Mouse (Mus musculus): Measurements from ENCODE around the gene Sde2. TPM values are rescaled to one million over a fixed set of nuclear protein-coding genes. Genes with fewer than 3 reads are reported as not detected.

The Sde2 gene
- total RNA-seq, 2 experiments from 2014 or later: 23.9 to 29.9 TPM

DNA sequence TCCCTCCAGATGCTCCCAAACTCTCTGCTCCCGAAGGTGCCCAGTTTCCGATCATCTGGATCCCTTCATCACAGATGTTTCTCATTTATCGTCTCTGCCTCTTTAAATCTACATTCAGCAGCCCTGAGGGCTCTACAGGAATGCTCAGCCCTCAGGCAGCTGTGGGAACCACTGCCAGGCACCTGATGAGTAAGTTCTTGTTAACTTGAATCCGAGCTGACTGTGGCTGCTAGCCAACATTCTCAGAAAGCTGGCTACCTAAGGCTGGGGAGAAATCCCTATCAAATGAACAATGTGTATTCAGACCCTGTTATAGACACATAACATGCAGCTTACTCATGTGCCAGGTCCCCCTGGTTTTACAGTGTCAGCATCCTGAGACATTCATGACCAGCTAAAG, 62.9 kb downstream of the Sde2 start:
- no peak for ATAC-seq (replicated peaks; ENCODE audit: low FRiP score, poor library complexity, severe bottlenecking)

DNA sequence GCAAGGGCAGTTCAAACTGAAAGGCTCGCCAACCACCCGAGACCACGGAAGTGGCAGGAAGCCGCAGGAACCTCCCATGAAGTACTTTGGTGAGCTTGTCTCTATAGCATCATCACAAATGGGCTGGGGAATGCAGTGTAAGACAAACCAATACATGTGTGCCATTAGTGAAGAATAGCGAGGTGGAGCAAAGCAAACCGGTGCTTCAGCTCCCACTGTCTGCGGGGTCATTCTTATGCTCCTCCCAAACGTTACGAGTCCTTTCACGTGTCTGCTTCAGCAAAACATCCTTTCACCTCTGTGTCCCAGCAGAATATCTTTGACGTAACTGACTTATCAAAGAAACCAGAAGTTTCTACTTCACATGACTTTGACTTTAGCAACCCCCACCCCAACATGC, 65.5 kb downstream of the Sde2 start:
- ATAC-seq (replicated peaks; ENCODE audit: low FRiP score, poor library complexity, severe bottlenecking): no peak

DNA sequence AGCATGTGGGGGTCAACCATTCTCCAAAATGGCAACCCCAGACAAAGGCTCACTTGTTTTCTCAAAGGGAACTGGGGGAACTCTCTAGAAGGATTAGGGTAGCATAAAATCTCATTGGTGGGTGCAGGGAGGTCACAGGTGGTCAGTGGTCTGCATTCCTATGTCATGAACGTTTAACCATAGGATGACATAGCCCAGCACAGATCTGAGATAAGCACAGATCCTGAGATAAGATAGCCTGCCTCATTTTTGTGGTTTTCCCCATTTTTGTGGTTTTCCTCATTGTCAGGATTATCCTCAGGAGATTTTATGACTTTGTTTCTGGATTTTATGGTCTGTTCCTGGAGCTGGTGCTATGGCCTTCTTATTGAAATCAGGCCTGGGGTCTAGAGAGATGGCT, 66.1 kb downstream of the Sde2 start:
- no peak for ATAC-seq (replicated peaks; ENCODE audit: low FRiP score, poor library complexity, severe bottlenecking)

Other genes starting within 250 kb of the Sde2 start
- 84.3 and 95.2 TPM in 2 replicates for gene Lin9, start 210.0 kb upstream of the Sde2 start, total RNA-seq (2015; ENCODE audit: low replicate concordance)
- 62.6 and 87.4 TPM in 2 replicates for gene Lin9, start 210.0 kb upstream of the Sde2 start, total RNA-seq (2017; ENCODE audit: low replicate concordance)
- gene Mixl1, start 154.1 kb upstream of the Sde2 start, total RNA-seq (2015; ENCODE audit: low replicate concordance): not detected in 2 replicates
- gene Mixl1, start 154.1 kb upstream of the Sde2 start, total RNA-seq (2017; ENCODE audit: low replicate concordance): not detected in 2 replicates
- gene Acbd3, start 125.1 kb upstream of the Sde2 start, total RNA-seq (2015; ENCODE audit: low replicate concordance): 14.8 and 18.9 TPM in 2 replicates
- gene Acbd3, start 125.1 kb upstream of the Sde2 start, total RNA-seq (2017; ENCODE audit: low replicate concordance): 22.2 and 26.7 TPM in 2 replicates
- gene H3f3a, start 37.2 kb upstream of the Sde2 start, total RNA-seq (2015; ENCODE audit: low replicate concordance): 2,042 and 2,351 TPM in 2 replicates
- gene H3f3a, start 37.2 kb upstream of the Sde2 start, total RNA-seq (2017; ENCODE audit: low replicate concordance): 2,407 and 2,791 TPM in 2 replicates
- not detected in 2 replicates for gene Lefty2, start 42.0 kb downstream of the Sde2 start, total RNA-seq (2015; ENCODE audit: low replicate concordance)
- gene Lefty2, start 42.0 kb downstream of the Sde2 start, total RNA-seq (2017; ENCODE audit: low replicate concordance): not detected in 2 replicates
- gene Pycr2, start 53.2 kb downstream of the Sde2 start, total RNA-seq (2015; ENCODE audit: low replicate concordance): 21.3 and 42.8 TPM in 2 replicates
- 26.3 and 26.6 TPM in 2 replicates for gene Pycr2, start 53.2 kb downstream of the Sde2 start, total RNA-seq (2017; ENCODE audit: low replicate concordance)
- gene Lefty1, start 83.9 kb downstream of the Sde2 start, total RNA-seq (2015; ENCODE audit: low replicate concordance): 1.1 TPM in 1 of 2 replicates, not detected in the other
- gene Lefty1, start 83.9 kb downstream of the Sde2 start, total RNA-seq (2017; ENCODE audit: low replicate concordance): 4.6 TPM in 1 of 2 replicates, not detected in the other
- gene Tmem63a, start 91.2 kb downstream of the Sde2 start, total RNA-seq (2015; ENCODE audit: low replicate concordance): 23.4 and 24.7 TPM in 2 replicates
- gene Tmem63a, start 91.2 kb downstream of the Sde2 start, total RNA-seq (2017; ENCODE audit: low replicate concordance): 18.1 and 20.2 TPM in 2 replicates
- gene Ephx1, start 169.8 kb downstream of the Sde2 start, total RNA-seq (2015; ENCODE audit: low replicate concordance): 7.5 and 9.4 TPM in 2 replicates
- 2.7 and 3.9 TPM in 2 replicates for gene Ephx1, start 169.8 kb downstream of the Sde2 start, total RNA-seq (2017; ENCODE audit: low replicate concordance)
- gene 9130409I23Rik, start 200.1 kb downstream of the Sde2 start, total RNA-seq (2015; ENCODE audit: low replicate concordance): not detected in 2 replicates
- not detected in 2 replicates for gene 9130409I23Rik, start 200.1 kb downstream of the Sde2 start, total RNA-seq (2017; ENCODE audit: low replicate concordance)

Data from erythroid progenitor cell, adult 5-6 weeks (primary cell).